Mouse (Mus musculus) E14TG2a.4 (cell line): Measurements from ENCODE around the gene Haao.

Experiments used
- CTCF ChIP-seq: conservative IDR thresholded peaks from 2 replicates; pipeline ENCODE4 v1.5.1; 2014; ENCODE audit warnings: low read length
- NANOG ChIP-seq: IDR thresholded peaks from 2 replicates; pipeline ENCODE4 v1.6.1; 2014; ENCODE audit warnings: borderline replicate concordance, low read length, mixed read lengths

GRCm38 (mm10) chr17:83850458-83850857 lies 2.7 kb upstream of the Haao start:
- peak; percentile 87 for TF ChIP-seq CTCF
- no peak for TF ChIP-seq NANOG
